Mouse (Mus musculus) CH12.LX (cell line): ENCODE results near the gene Chaf1b. TPM values are rescaled to one million over a fixed set of nuclear protein-coding genes. Genes with fewer than 3 reads are reported as not detected.

Experiments
- DNase-seq: peaks from one replicate; pipeline ENCODE4 v3.0.0-alpha.2; 2013; ENCODE audit errors: extremely low read depth
- H3K27ac ChIP-seq: 2 replicates; pipeline ENCODE4 v1.5.1; 2012; ENCODE audit warnings: low read depth, mild to moderate bottlenecking, control low read depth, moderate library complexity; ENCODE audit not compliant: insufficient read depth
- H3K27me3 ChIP-seq: replicated peaks from 2 replicates; pipeline ENCODE3; 2012; ENCODE audit warnings: inconsistent platforms
- H3K36me3 ChIP-seq, 2 experiments: replicated peaks in 1 of 2; 2 replicates each; pipeline versions ENCODE3 to v1.6.1; 2012; ENCODE audit warnings: inconsistent platforms in 1 of 2, low read length in 1 of 2, mild to moderate bottlenecking in 1 of 2, mixed read lengths in 1 of 2, moderate library complexity in 1 of 2; ENCODE audit not compliant: control insufficient read depth in 1 of 2, insufficient read depth in 1 of 2
- H3K4me1 ChIP-seq, 2 experiments: 2 replicates each; pipeline ENCODE4 v1.6.1; 2012; ENCODE audit warnings: inconsistent platforms in 1 of 2, moderate library complexity in 1 of 2; ENCODE audit not compliant: insufficient read depth in 2 of 2, control insufficient read depth in 1 of 2
- H3K4me2 ChIP-seq: 2 replicates; pipeline ENCODE4 v1.6.1; 2012; ENCODE audit warnings: low read depth, mild to moderate bottlenecking, control low read depth; ENCODE audit not compliant: poor library complexity, insufficient read depth, severe bottlenecking
- H3K4me3 ChIP-seq, 3 experiments: fragments of 150-350 bp in 1 of 3; sonication (generic) in 1 of 3; replicated peaks in 1 of 3; 2 replicates each; pipeline versions ENCODE3 to v1.5.1; 2011 to 2012; ENCODE audit warnings: low read depth in 2 of 3, low read length in 2 of 3, mild to moderate bottlenecking in 2 of 3, moderate library complexity in 2 of 3, control low read depth in 1 of 3, improper control_type of control experiment in 1 of 3, inconsistent platforms in 1 of 3, mixed read lengths in 1 of 3; ENCODE audit not compliant: poor library complexity in 1 of 3
- H3K79me2 ChIP-seq: replicated peaks from 2 replicates; pipeline ENCODE4 v1.6.1; 2012; ENCODE audit warnings: mild to moderate bottlenecking, moderate library complexity; ENCODE audit not compliant: control insufficient read depth, poor library complexity, insufficient read depth, severe bottlenecking; ENCODE audit errors: extremely low read depth
- H3K9ac ChIP-seq: 2 replicates; pipeline ENCODE4 v1.6.1; 2012; ENCODE audit warnings: low read depth, mild to moderate bottlenecking, control low read depth, moderate library complexity; ENCODE audit not compliant: insufficient read depth
- H3K9me3 ChIP-seq: replicated peaks from 2 replicates; pipeline ENCODE3; 2012; ENCODE audit warnings: low read length, inconsistent platforms, mixed read lengths
- BHLHE40 ChIP-seq: IDR thresholded peaks from 2 replicates; pipeline ENCODE4 v1.6.1; 2011; ENCODE audit warnings: mild to moderate bottlenecking, low read depth, low read length, improper control_type of control experiment
- CHD1 ChIP-seq: IDR thresholded peaks from 2 replicates; pipeline ENCODE4 v1.6.1; 2012; ENCODE audit warnings: low read depth, low read length, improper control_type of control experiment, inconsistent platforms
- CHD2 ChIP-seq: IDR thresholded peaks from 2 replicates; pipeline ENCODE4 v1.6.1; 2011; ENCODE audit warnings: low read length, improper control_type of control experiment
- E2F4 ChIP-seq: IDR thresholded peaks from 2 replicates; pipeline ENCODE4 v1.6.1; 2011; ENCODE audit warnings: low read depth, low read length, improper control_type of control experiment; ENCODE audit not compliant: insufficient replicate concordance
- ELF1 ChIP-seq: IDR thresholded peaks from 2 replicates; pipeline ENCODE4 v1.6.1; 2014; ENCODE audit warnings: low read depth, mild to moderate bottlenecking, inconsistent platforms, low read length, improper control_type of control experiment
- ETS1 ChIP-seq: conservative IDR thresholded peaks from 2 replicates; pipeline ENCODE4 v1.6.1; 2012; ENCODE audit warnings: low read depth, mild to moderate bottlenecking, inconsistent platforms, low read length, improper control_type of control experiment, moderate library complexity
- HCFC1 ChIP-seq: IDR thresholded peaks from 2 replicates; pipeline ENCODE4 v1.6.1; 2012; ENCODE audit warnings: low read depth, mild to moderate bottlenecking, inconsistent platforms, low read length, improper control_type of control experiment
- IRF4 ChIP-seq: IDR thresholded peaks from 2 replicates; pipeline ENCODE4 v1.6.1; 2014; ENCODE audit warnings: low read depth, mild to moderate bottlenecking, inconsistent platforms, low read length, improper control_type of control experiment
- JUND ChIP-seq: conservative IDR thresholded peaks from 2 replicates; pipeline ENCODE4 v1.6.1; 2011; ENCODE audit warnings: low read depth, low read length, improper control_type of control experiment
- MAFK ChIP-seq: IDR thresholded peaks from 2 replicates; pipeline ENCODE4 v1.6.1; 2011; ENCODE audit warnings: low read length, improper control_type of control experiment; ENCODE audit not compliant: insufficient replicate concordance
- MEF2A ChIP-seq: IDR thresholded peaks from 2 replicates; pipeline ENCODE4 v1.6.1; 2014; ENCODE audit warnings: low read depth, mild to moderate bottlenecking, inconsistent platforms, low read length, improper control_type of control experiment, borderline replicate concordance
- MYC ChIP-seq: IDR thresholded peaks from 2 replicates; pipeline ENCODE4 v1.6.1; 2011; ENCODE audit warnings: low read depth, mild to moderate bottlenecking, improper control_type of control experiment, low read length
- NRF1 ChIP-seq: IDR thresholded peaks from 2 replicates; pipeline ENCODE4 v1.6.1; 2014; ENCODE audit warnings: low read depth, mild to moderate bottlenecking, inconsistent platforms, low read length, improper control_type of control experiment, moderate library complexity
- POLR2AphosphoS2 ChIP-seq: IDR thresholded peaks from 2 replicates; pipeline ENCODE4 v1.6.1; 2011; ENCODE audit warnings: low read depth, low read length, improper control_type of control experiment
- SIN3A ChIP-seq: IDR thresholded peaks from 2 replicates; pipeline ENCODE4 v1.6.1; 2012; ENCODE audit warnings: low read length, improper control_type of control experiment, inconsistent platforms
- TCF12 ChIP-seq: IDR thresholded peaks from 2 replicates; pipeline ENCODE4 v1.6.1; 2014; ENCODE audit warnings: low read depth, mild to moderate bottlenecking, inconsistent platforms, low read length, improper control_type of control experiment
- UBTF ChIP-seq: IDR thresholded peaks from 2 replicates; pipeline ENCODE4 v1.6.1; 2012; ENCODE audit warnings: low read depth, mild to moderate bottlenecking, inconsistent platforms, low read length, improper control_type of control experiment, moderate library complexity
- USF2 ChIP-seq: conservative IDR thresholded peaks from 2 replicates; pipeline ENCODE4 v1.6.1; 2011; ENCODE audit warnings: low read depth, low read length, improper control_type of control experiment
- ZC3H11A ChIP-seq: IDR thresholded peaks from 2 replicates; pipeline ENCODE4 v1.6.1; 2012; ENCODE audit warnings: low read depth, mild to moderate bottlenecking, inconsistent platforms, low read length, improper control_type of control experiment
- ZKSCAN1 ChIP-seq: IDR thresholded peaks from 2 replicates; pipeline ENCODE4 v1.6.1; 2012; ENCODE audit warnings: low read depth, inconsistent platforms, low read length, improper control_type of control experiment, borderline replicate concordance
- ZMIZ1 ChIP-seq: IDR thresholded peaks from 2 replicates; pipeline ENCODE4 v1.6.1; 2012; ENCODE audit warnings: low read depth, mild to moderate bottlenecking, inconsistent platforms, low read length, improper control_type of control experiment
- dilution Hi-C: fragments of 300-500 bp; cut with MboI; formaldehyde crosslinking; loops from 2 replicates; pipeline ENCODE4 v1.14.3; 2020; ENCODE audit warnings: low sequenced_read_pairs; ENCODE audit not compliant: extremely low pct_unique_long_range_greater_than_20kb, extremely low pct_ligation_motif_present
- in situ Hi-C: fragments of 300-500 bp; cut with MboI; formaldehyde crosslinking; loops from 3 replicates; pipeline ENCODE4 v1.14.3; 2019; ENCODE audit warnings: low sequenced_read_pairs, low pct_ligation_motif_present, low pct_unique_long_range_greater_than_20kb, mixed read lengths
- polyA plus RNA-seq: library from polyadenylated mRNA; unstranded; fragments of >175 nt; gene quantifications from 2 replicates; pipeline ENCODE4 v1.2.1, GENCODE M21; 2012; ENCODE audit warnings: low read depth; ENCODE audit not compliant: insufficient read length
- total RNA-seq, 2 experiments: library from RNA; depleted of rRNA; stranded (reverse); fragments of 300-350 nt in 1 of 2; fragments of >200 nt in 1 of 2; gene quantifications; 2 replicates each; pipeline ENCODE4 v1.2.3; 2012 to 2014

The Chaf1b gene
- total and polyA plus RNA-seq, 3 experiments, result 46.7 to 82.0 (median 76.2) TPM

DNA sequence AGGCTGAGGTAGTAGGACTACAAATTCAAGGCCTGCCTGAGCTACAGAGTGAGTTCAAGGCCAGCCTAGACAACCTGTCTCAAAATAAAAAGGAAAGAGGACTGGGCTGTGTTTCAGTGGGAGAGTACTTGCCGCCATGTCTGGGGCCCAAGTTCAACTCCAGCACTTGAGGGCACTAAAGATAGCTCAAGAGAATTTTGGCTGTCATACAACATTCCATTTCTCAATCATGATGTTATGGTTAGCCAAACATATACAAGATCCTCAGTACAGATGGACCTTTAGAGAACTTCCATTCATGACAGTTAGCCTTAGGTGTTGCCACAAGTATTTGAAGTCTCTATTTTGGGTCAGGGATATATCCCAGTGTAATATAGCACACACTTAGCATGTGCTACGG is 49.6 kb upstream of the Chaf1b start:
- DNase-seq, result no peak
- Histone ChIP-seq H3K27ac (no peak overlapping the region), H3K9me3 (no peaks in the 10 kb centered on the region), H3K79me2 (peaks cover 65% of the 10 kb centered on the region), H3K4me3 (no peak overlapping the region), H3K36me3 (peaks cover 0 to 45% of the 10 kb centered on the region in 2 experiments), H3K27me3 (no peaks in the 10 kb centered on the region), H3K4me2 (no peak overlapping the region), H3K4me1 (peaks cover 0 to 52% of the 10 kb centered on the region in 2 experiments; a peak in 2 of 4 replicates), H3K9ac (no peak overlapping the region)
- TF ChIP-seq BHLHE40 (no peak), ZKSCAN1 (no peak), UBTF (no peak), ETS1 (no peak), HCFC1 (no peak), POLR2AphosphoS2 (no peak), MEF2A (no peak), NRF1 (no peak), TCF12 (no peak), JUND (no peak), CHD1 (no peak), MAFK (no peak), USF2 (no peak), IRF4 (no peak), ELF1 (no peak), ZMIZ1 (no peak)
- in situ Hi-C loops, result loop anchor here (10.0 kb wide), 1 partner anchor 49 kb away; no protein-coding TSS in a partner anchor
- dilution Hi-C loops, result no loop called here

DNA sequence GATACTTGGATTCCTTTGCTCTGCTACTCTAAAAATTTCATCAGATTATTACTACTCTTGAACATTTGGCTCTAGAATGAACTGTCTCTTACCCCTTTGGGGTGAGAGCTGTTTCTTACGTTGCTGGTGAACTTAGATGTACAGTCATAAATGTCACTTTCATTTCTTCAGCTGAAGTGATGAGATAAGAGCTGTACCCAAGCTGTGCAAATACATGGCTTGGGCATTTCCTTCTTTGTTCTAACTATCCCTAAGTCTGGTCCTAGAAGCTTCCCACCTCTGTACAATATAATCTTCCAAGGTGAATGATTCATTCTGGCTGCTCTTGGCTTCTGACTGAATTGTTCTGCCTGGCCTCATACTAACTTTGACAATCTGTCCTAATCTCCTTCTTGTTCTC is 44.7 kb upstream of the Chaf1b start:
- DNase-seq, result no peak
- Histone ChIP-seq H3K36me3 (peaks cover 6 to 61% of the 10 kb centered on the region in 2 experiments), H3K9ac (no peak overlapping the region), H3K27me3 (no peaks in the 10 kb centered on the region), H3K27ac (no peak overlapping the region), H3K9me3 (no peaks in the 10 kb centered on the region), H3K4me2 (no peak overlapping the region), H3K4me3 (no peak overlapping the region), H3K79me2 (peaks cover 66% of the 10 kb centered on the region), H3K4me1 (peaks cover 0 to 26% of the 10 kb centered on the region in 2 experiments; a peak in 2 of 4 replicates)
- in situ Hi-C loops (loop anchor here (10.0 kb wide), 1 partner anchor 54 kb away; no protein-coding TSS in a partner anchor), dilution Hi-C loops (no loop called here)
- TF ChIP-seq ZC3H11A (no peak), ETS1 (no peak), E2F4 (no peak), CHD2 (no peak), TCF12 (no peak), MYC (no peak), ELF1 (no peak), SIN3A (no peak)
